8 mouse cellular contexts compared by ENCODE assay signal in genomic region chr4:135297931-135298546, GRCm38 (mm10). TPM values are rescaled to one million over a fixed set of nuclear protein-coding genes. Genes with fewer than 3 reads are reported as not detected.
DNase-seq lines count a peak whose midpoint lies in the region; ATAC-seq lines count a peak whose summit lies in the region.

No protein-coding gene starts in this region.

- ATAC-seq in frontal cortex, adult (ENCODE audit: low TSS enrichment) = peak; percentile 77
- ATAC-seq in intestine, embryonic 16.5 days = peak; percentile 49
- peak; percentile 42; the same call in 1 of the 2 replicates for ATAC-seq in liver, embryonic 16.5 days (ENCODE audit: low read depth)
- peak; percentile 34; the same call in 1 of the 2 replicates for ATAC-seq in stomach, embryonic 15.5 days (ENCODE audit: insufficient read depth, low FRiP score, low read depth)

- H3K27me3 ChIP-seq in intestine, embryonic 16.5 days (replicated peaks; ENCODE audit: control insufficient read depth, insufficient read depth, low read length) = no peaks in the 10 kb centered on the region
- H3K27me3 ChIP-seq in liver, embryonic 16.5 days (ENCODE audit: control insufficient read depth, insufficient read depth, low read depth, low read length) = no peaks in the 10 kb centered on the region
- H3K27me3 ChIP-seq in stomach, embryonic 15.5 days (replicated peaks) = no peaks in the 10 kb centered on the region

- H3K9me3 ChIP-seq in intestine, embryonic 16.5 days (ENCODE audit: control insufficient read depth, low read length) = no peaks in the 10 kb centered on the region
- H3K9me3 ChIP-seq in liver, embryonic 16.5 days (replicated peaks; ENCODE audit: control insufficient read depth, low read length) = no peaks in the 10 kb centered on the region
- H3K9me3 ChIP-seq in stomach, embryonic 15.5 days = no peaks in the 10 kb centered on the region

- peak; percentile 58 for DNase-seq in cerebellum, adult 11-12 months
- DNase-seq in cerebellum, adult 8-10 months = no peak
- DNase-seq in brain, adult 2 months (ENCODE audit: low read depth, low spot score) = peak; percentile 96
- DNase-seq in urinary bladder, adult 18-20 months (ENCODE audit: low spot score in 2 of 2) = no peak

- 0 out of 2 replicates have a peak overlapping the region, but pooled peaks have one; percentile 6 for H3K9ac ChIP-seq in intestine, embryonic 16.5 days (ENCODE audit: low read depth, low read length)
- H3K9ac ChIP-seq in liver, embryonic 16.5 days (ENCODE audit: low read depth, low read length) = no peak overlapping the region
- H3K9ac ChIP-seq in stomach, embryonic 15.5 days = no peak overlapping the region

- peaks cover 8% of the 10 kb centered on the region for H3K4me1 ChIP-seq in intestine, embryonic 16.5 days (ENCODE audit: control insufficient read depth, insufficient read depth, low read length)
- H3K4me1 ChIP-seq in liver, embryonic 16.5 days (ENCODE audit: control insufficient read depth, low read depth, low read length) = peaks cover 20% of the 10 kb centered on the region
- 0 out of 2 replicates have a peak, but pooled peaks cover 7% of the 10 kb centered on the region for H3K4me1 ChIP-seq in stomach, embryonic 15.5 days

- H3K4me3 ChIP-seq in intestine, embryonic 16.5 days (ENCODE audit: low read length) = no peak overlapping the region
- H3K4me3 ChIP-seq in liver, embryonic 16.5 days (ENCODE audit: low read depth, low read length) = no peak overlapping the region
- H3K4me3 ChIP-seq in stomach, embryonic 15.5 days (replicated peaks) = no peak overlapping the region

- H3K36me3 ChIP-seq in intestine, embryonic 16.5 days (ENCODE audit: control insufficient read depth, insufficient read depth, low read length) = no peaks in the 10 kb centered on the region
- H3K36me3 ChIP-seq in liver, embryonic 16.5 days (ENCODE audit: control insufficient read depth, insufficient read depth) = no peaks in the 10 kb centered on the region
- no peaks in the 10 kb centered on the region for H3K36me3 ChIP-seq in stomach, embryonic 15.5 days

- 71% methylated on average over 15 of the region's 15 CpGs for WGBS in intestine, embryonic 16.5 days
- WGBS in liver, embryonic 16.5 days (ENCODE audit: insufficient replicate concordance) = 66% methylated on average over 15 of the region's 15 CpGs
- 62% methylated on average over 15 of the region's 15 CpGs for WGBS in stomach, embryonic 15.5 days

- no peak overlapping the region for H3K4me2 ChIP-seq in intestine, embryonic 16.5 days (ENCODE audit: low read depth, low read length)
- no peak overlapping the region for H3K4me2 ChIP-seq in liver, embryonic 16.5 days (ENCODE audit: low read depth, low read length)
- no peak overlapping the region for H3K4me2 ChIP-seq in stomach, embryonic 15.5 days

- no peak overlapping the region for H3K27ac ChIP-seq in intestine, embryonic 16.5 days (ENCODE audit: low read length)
- no peak overlapping the region for H3K27ac ChIP-seq in liver, embryonic 16.5 days (ENCODE audit: low read length)
- no peak overlapping the region; the same call in 1 of the 2 replicates for H3K27ac ChIP-seq in stomach, embryonic 15.5 days

RNA-seq across cellular contexts. Expression of gene Clic4, which starts 25.4 kb away (rescaled TPM):
- polyA plus RNA-seq in intestine, embryonic 16.5 days (2015; fragmentation: Nextera tagmentation; extraction: Ambion mirVana) = 107 and 109 TPM in 2 replicates
- 109 and 110 TPM in 2 replicates for polyA plus RNA-seq in liver, embryonic 16.5 days (2015; fragmentation: Nextera tagmentation; extraction: Ambion mirVana)
- 141 and 144 TPM in 2 replicates for polyA plus RNA-seq in stomach, embryonic 15.5 days (2015; fragmentation: Nextera tagmentation; extraction: Ambion mirVana)

RNA-seq across cellular contexts. Expression of gene Srrm1, which starts 55.1 kb away (rescaled TPM):
- polyA plus RNA-seq in intestine, embryonic 16.5 days (2015; fragmentation: Nextera tagmentation; extraction: Ambion mirVana) = 152 and 176 TPM in 2 replicates
- 93.8 and 95.3 TPM in 2 replicates for polyA plus RNA-seq in liver, embryonic 16.5 days (2015; fragmentation: Nextera tagmentation; extraction: Ambion mirVana)
- polyA plus RNA-seq in stomach, embryonic 15.5 days (2015; fragmentation: Nextera tagmentation; extraction: Ambion mirVana) = 226 and 233 TPM in 2 replicates

Comparison
In these comparisons a context has a peak if more than half of its experiments do, and no peak if none do; other contexts are left out.
1. DNase-seq: peak in cerebellum, adult 11-12 months (single experiment) and brain, adult 2 months (single experiment); none in cerebellum, adult 8-10 months (single experiment) and urinary bladder, adult 18-20 months (0 of 2).
2. Peak in every context shown above with its lines, with median percentiles within 50 percentile points of each other: ATAC-seq.